Mouse (Mus musculus) myocyte (in vitro differentiated cells): ENCODE measurements at regions not wholly inside any gene's neighbourhood (a gene's known extent, or its start where the extent isn't known, plus 50 kb on each side); places are given as distances from the start of the nearest gene placed in this dataset.

Source experiments
- H3K27me3 ChIP-seq: one replicate; pipeline ENCODE4 v1.6.1; 2011; ENCODE audit not compliant: control insufficient read depth, insufficient read depth, insufficient read length
- H3K36me3 ChIP-seq: one replicate; pipeline ENCODE4 v1.6.1; 2011; ENCODE audit not compliant: control insufficient read depth, insufficient read depth
- H3K4me2 ChIP-seq: one replicate; pipeline ENCODE4 v1.6.1; 2011; ENCODE audit warnings: low read depth, control low read depth
- H3K4me3 ChIP-seq: one replicate; pipeline ENCODE4 v1.5.1; 2011; ENCODE audit warnings: mild to moderate bottlenecking, control low read depth, moderate library complexity
- H3K79me2 ChIP-seq: one replicate; pipeline ENCODE4 v1.6.1; 2011; ENCODE audit not compliant: control insufficient read depth, insufficient read depth
- H3ac ChIP-seq: one replicate; pipeline ENCODE4 v1.6.1; 2011; ENCODE audit not compliant: control insufficient read depth, insufficient read length
- CEBPB ChIP-seq: IDR thresholded peaks from 2 replicates; pipeline ENCODE4 v1.6.1; 2011; ENCODE audit warnings: mild to moderate bottlenecking, moderate library complexity; ENCODE audit not compliant: poor library complexity, insufficient read depth, severe bottlenecking
- E2F4 ChIP-seq: IDR thresholded peaks from one replicate; pipeline ENCODE4 v1.6.1; 2011; ENCODE audit warnings: mild to moderate bottlenecking, control low read depth, moderate library complexity; ENCODE audit not compliant: insufficient read depth
- MAX ChIP-seq: IDR thresholded peaks from one replicate; pipeline ENCODE4 v1.6.1; 2011; ENCODE audit warnings: low read depth, mild to moderate bottlenecking, control low read depth
- MYOD1 ChIP-seq, 3 experiments: IDR thresholded peaks; one replicate each; pipeline ENCODE4 v1.6.1; 2011; ENCODE audit warnings: control low read depth in 2 of 3, low read depth in 2 of 3, mild to moderate bottlenecking in 2 of 3, moderate library complexity in 1 of 3; ENCODE audit not compliant: insufficient read length in 2 of 3, control insufficient read depth in 1 of 3
- MYOG ChIP-seq, 3 experiments: IDR thresholded peaks; one replicate each; pipeline ENCODE4 v1.6.1; 2011; ENCODE audit warnings: control low read depth in 2 of 3, low read depth in 2 of 3, mild to moderate bottlenecking in 2 of 3; ENCODE audit not compliant: insufficient read length in 2 of 3, control insufficient read depth in 1 of 3, insufficient read depth in 1 of 3
- POLR2A ChIP-seq: IDR thresholded peaks from one replicate; pipeline ENCODE4 v1.6.1; 2011; ENCODE audit warnings: low read depth, mild to moderate bottlenecking, control low read depth, moderate library complexity; ENCODE audit not compliant: insufficient read length
- POLR2AphosphoS2 ChIP-seq: IDR thresholded peaks from one replicate; pipeline ENCODE4 v1.6.1; 2011; ENCODE audit warnings: low read depth, control low read depth; ENCODE audit not compliant: insufficient read length
- REST ChIP-seq: IDR thresholded peaks from one replicate; pipeline ENCODE4 v1.6.1; 2011; ENCODE audit warnings: mild to moderate bottlenecking, control low read depth, moderate library complexity; ENCODE audit not compliant: insufficient read depth, insufficient read length
- SRF ChIP-seq: IDR thresholded peaks from one replicate; pipeline ENCODE4 v1.6.1; 2011; ENCODE audit warnings: low read depth; ENCODE audit not compliant: control insufficient read depth, insufficient read length
- TCF12 ChIP-seq: IDR thresholded peaks from one replicate; pipeline ENCODE4 v1.6.1; 2011; ENCODE audit warnings: mild to moderate bottlenecking, control low read depth; ENCODE audit not compliant: poor library complexity, insufficient read depth, severe bottlenecking
- TCF3 ChIP-seq: IDR thresholded peaks from one replicate; pipeline ENCODE4 v1.6.1; 2011; ENCODE audit warnings: low read depth, control low read depth; ENCODE audit not compliant: insufficient read length
- USF1 ChIP-seq: IDR thresholded peaks from one replicate; pipeline ENCODE4 v1.6.1; 2011; ENCODE audit warnings: low read depth, mild to moderate bottlenecking, control low read depth, moderate library complexity

DNA sequence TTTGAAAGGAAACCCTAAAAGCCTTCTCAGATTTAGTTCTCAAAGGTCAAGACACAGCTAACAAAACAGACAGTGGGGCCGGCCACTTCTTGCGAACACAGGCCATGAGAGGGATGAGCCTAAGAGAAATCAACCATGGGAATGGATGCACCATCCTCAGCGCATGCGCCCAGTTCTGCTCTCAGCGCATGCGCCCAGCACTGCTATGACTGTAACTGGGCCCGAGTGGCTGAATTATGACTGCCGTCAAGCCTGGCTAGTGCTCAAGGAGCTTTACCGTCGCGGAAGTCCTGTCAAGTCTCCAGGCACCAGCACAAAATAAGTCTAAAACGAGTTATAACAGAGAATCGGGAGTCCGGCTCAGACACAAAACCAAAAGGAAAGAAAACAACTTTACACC is 870.6 kb downstream of the Zfp704 start:
- H3K79me2 ChIP-seq, result no peaks in the 10 kb centered on the region
- no peak overlapping the region for H3K4me3 ChIP-seq
- no peak overlapping the region for H3ac ChIP-seq
- H3K36me3 ChIP-seq, result no peaks in the 10 kb centered on the region
- H3K4me2 ChIP-seq, result no peak overlapping the region
- no peaks in the 10 kb centered on the region for H3K27me3 ChIP-seq
- TF ChIP-seq TCF12 (no peak), POLR2A (no peak), USF1 (no peak), MYOD1 (IDR thresholded peaks at IDR 0.05; ENCODE audit: control insufficient read depth in 1 of 3, insufficient read length in 2 of 3, low read depth in 2 of 3) (no peak), MAX (no peak), POLR2AphosphoS2 (no peak), TCF3 (no peak), E2F4 (no peak), MYOG (IDR thresholded peaks at IDR 0.05; ENCODE audit: control insufficient read depth in 1 of 3, insufficient read depth in 1 of 3, insufficient read length in 2 of 3, low read depth in 2 of 3) (no peak), CEBPB (no peak)

GRCm38 (mm10) chr3:8736239-8736953 is 873.5 kb downstream of the Zfp704 start:
- Histone ChIP-seq H3ac (no peak overlapping the region), H3K4me2 (no peak overlapping the region), H3K79me2 (no peaks in the 10 kb centered on the region), H3K36me3 (no peaks in the 10 kb centered on the region), H3K4me3 (no peak overlapping the region), H3K27me3 (no peaks in the 10 kb centered on the region)
- no peak for TF ChIP-seq REST
- TF ChIP-seq SRF, result no peak
- TF ChIP-seq POLR2A, result no peak
- TF ChIP-seq TCF12, result no peak
- TF ChIP-seq CEBPB, result no peak
- no peak for TF ChIP-seq MYOG (IDR thresholded peaks at IDR 0.05; ENCODE audit: control insufficient read depth in 1 of 3, insufficient read depth in 1 of 3, insufficient read length in 2 of 3, low read depth in 2 of 3)

GRCm38 (mm10) chr3:8734096-8734495 is 875.8 kb downstream of the Zfp704 start:
- H3ac ChIP-seq, result no peak overlapping the region

DNA sequence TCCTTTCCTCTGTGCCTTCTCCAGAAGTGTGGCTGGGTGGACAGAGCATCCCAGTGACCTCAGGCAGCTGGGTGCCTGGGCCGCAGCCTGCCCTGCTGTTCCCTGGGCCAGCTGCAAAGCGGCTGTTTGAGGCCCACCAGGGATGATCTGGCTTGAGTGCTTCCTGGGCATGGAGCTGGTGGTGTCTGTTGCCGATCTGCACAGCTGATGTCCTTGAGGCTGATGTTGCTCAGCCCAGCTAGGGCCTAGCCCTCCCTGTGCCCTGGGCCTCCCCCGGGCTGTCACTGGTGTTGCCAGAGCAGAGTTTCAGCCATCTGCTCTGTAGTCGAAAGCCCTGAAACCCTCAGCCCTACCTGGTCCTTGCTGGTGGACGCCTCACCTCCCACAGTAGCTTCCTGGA is 878.5 kb downstream of the Zfp704 start:
- no peak overlapping the region for H3K4me3 ChIP-seq
- H3K36me3 ChIP-seq, result no peaks in the 10 kb centered on the region
- H3K79me2 ChIP-seq, result no peaks in the 10 kb centered on the region
- TF ChIP-seq USF1 (no peak), MAX (no peak), TCF3 (no peak), POLR2AphosphoS2 (no peak), TCF12 (no peak), SRF (no peak), E2F4 (no peak), POLR2A (no peak), REST (no peak), MYOD1 (IDR thresholded peaks at IDR 0.05; ENCODE audit: control insufficient read depth in 1 of 3, insufficient read length in 2 of 3, low read depth in 2 of 3) (no peak), CEBPB (no peak), MYOG (IDR thresholded peaks at IDR 0.05; ENCODE audit: control insufficient read depth in 1 of 3, insufficient read depth in 1 of 3, insufficient read length in 2 of 3, low read depth in 2 of 3) (no peak)
- H3K27me3 ChIP-seq, result no peaks in the 10 kb centered on the region
- H3K4me2 ChIP-seq, result no peak overlapping the region
- H3ac ChIP-seq, result no peak overlapping the region

More at GRCm38 (mm10) chr3:8734096-8734495, 875.8 kb downstream of the Zfp704 start:
- Histone ChIP-seq H3K79me2 (no peaks in the 10 kb centered on the region), H3K36me3 (no peaks in the 10 kb centered on the region), H3K4me3 (no peak overlapping the region), H3K4me2 (no peak overlapping the region), H3K27me3 (no peaks in the 10 kb centered on the region)
- TF ChIP-seq POLR2A, result no peak
- no peak for TF ChIP-seq SRF
- no peak for TF ChIP-seq TCF3
- no peak for TF ChIP-seq MAX
- no peak for TF ChIP-seq CEBPB
- TF ChIP-seq MYOD1 (IDR thresholded peaks at IDR 0.05; ENCODE audit: control insufficient read depth in 1 of 3, insufficient read length in 2 of 3, low read depth in 2 of 3), result no peak
- TF ChIP-seq POLR2AphosphoS2, result no peak
- no peak for TF ChIP-seq USF1
- no peak for TF ChIP-seq REST
- TF ChIP-seq TCF12, result no peak
- TF ChIP-seq E2F4, result no peak
- TF ChIP-seq MYOG (IDR thresholded peaks at IDR 0.05; ENCODE audit: control insufficient read depth in 1 of 3, insufficient read depth in 1 of 3, insufficient read length in 2 of 3, low read depth in 2 of 3), result no peak
